Mouse (Mus musculus): Measurements from ENCODE around the gene Krtdap. TPM values are rescaled to one million over a fixed set of nuclear protein-coding genes. Genes with fewer than 3 reads are reported as not detected.
"Not testable (repeated sequence)": the region's sequence is repeated elsewhere in the genome, so short reads cannot be mapped to it uniquely, and the experiment has no call there.

The Krtdap gene
- polyA plus RNA-seq (2016; fragmentation: Nextera tagmentation; extraction: Ambion mirVana) = not detected in 2 replicates

GRCm38 (mm10) chr7:30787377-30788022 lies at the start of gene Krtdap:
Gene Krtdap, plus strand, starts transcription at chr7:30787896.
- Histone ChIP-seq H3K36me3 (no peaks in the 10 kb centered on the region), H3K27ac (no peak within 1 kb of the TSS), H3K4me1 (no peaks in the 10 kb centered on the region), H3K27me3 (replicated peaks) (no peaks in the 10 kb centered on the region), H3K4me3 (no peak within 1 kb of the TSS), H3K9ac (no peak within 1 kb of the TSS), H3K4me2 (replicated peaks) (no peak within 1 kb of the TSS), H3K9me3 (no peaks in the 10 kb centered on the region)
- 55% methylated on average over 15 of the region's 15 CpGs for WGBS
- no peak for ATAC-seq (ENCODE audit: low FRiP score, low read depth)

DNA sequence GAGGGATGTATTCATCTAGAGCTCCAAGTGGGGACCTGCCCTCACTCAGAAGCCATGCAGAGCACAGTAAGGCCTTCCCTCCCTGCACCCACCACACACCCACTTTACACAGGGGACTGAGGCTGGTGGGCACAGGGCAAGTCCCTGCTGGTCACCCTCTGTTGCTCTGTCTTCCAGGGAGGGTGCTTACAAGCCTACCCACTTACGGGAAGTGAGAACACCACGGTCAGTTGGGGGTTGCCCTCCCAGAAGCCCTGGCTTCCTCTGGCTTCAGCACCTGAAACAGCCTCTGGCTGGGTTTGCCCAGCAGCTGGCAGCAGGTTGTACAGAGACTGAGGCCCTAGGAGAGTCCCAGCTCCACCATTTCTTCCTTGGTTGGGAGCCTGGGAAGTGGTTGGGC lies 45.1 kb upstream of the Krtdap start:
- not testable (repeated sequence) for H3K9me3 ChIP-seq; H3K27me3 ChIP-seq (replicated peaks); H3K4me3 ChIP-seq; H3K9ac ChIP-seq; H3K27ac ChIP-seq; H3K4me2 ChIP-seq (replicated peaks); ATAC-seq (ENCODE audit: low FRiP score, low read depth); H3K4me1 ChIP-seq
- WGBS = 92% methylated on average over 2 of the region's 2 CpGs
- H3K36me3 ChIP-seq = peaks cover 25% of the 10 kb centered on the region

DNA sequence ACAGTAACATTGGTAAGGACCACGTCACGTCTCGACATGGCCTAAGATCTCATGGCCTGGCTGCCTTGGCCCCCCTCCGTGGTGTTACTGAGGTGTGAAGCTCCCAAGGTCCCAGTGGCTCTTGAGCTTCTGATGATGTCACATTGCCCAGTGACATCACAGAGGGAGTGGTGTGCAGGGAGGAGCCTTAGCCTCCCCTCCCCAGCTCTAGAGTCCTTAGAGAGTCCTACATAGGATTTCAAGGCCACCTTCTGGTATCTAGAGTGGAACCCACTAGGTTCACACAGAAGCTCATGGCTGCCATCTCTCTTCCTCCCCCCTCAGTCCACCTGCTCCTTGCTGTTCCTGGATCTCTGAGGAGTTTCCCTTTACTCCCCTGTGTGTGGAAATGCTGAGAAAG lies 44.1 kb upstream of the Krtdap start, which contains the start of gene Gapdhs:
Gene Gapdhs, minus strand, starts transcription at position 65 of the 400 bp plus-strand sequence.
- not testable (repeated sequence) for ATAC-seq (ENCODE audit: low FRiP score, low read depth); H3K4me3 ChIP-seq; H3K4me1 ChIP-seq; H3K4me2 ChIP-seq (replicated peaks); H3K27ac ChIP-seq; H3K27me3 ChIP-seq (replicated peaks); H3K9ac ChIP-seq; H3K9me3 ChIP-seq
- 90% methylated on average over 4 of the region's 4 CpGs for WGBS
- H3K36me3 ChIP-seq = peaks cover 18% of the 10 kb centered on the region

- 54% methylated on average over 4 of the region's 4 CpGs for WGBS
- Histone ChIP-seq H3K27me3 (replicated peaks) (no peaks in the 10 kb centered on the region), H3K9ac (no peak overlapping the region), H3K4me1 (no peaks in the 10 kb centered on the region), H3K4me3 (no peak overlapping the region), H3K27ac (no peak overlapping the region), H3K4me2 (replicated peaks) (no peak overlapping the region), H3K9me3 (no peaks in the 10 kb centered on the region), H3K36me3 (peaks cover 18% of the 10 kb centered on the region)
- ATAC-seq (ENCODE audit: low FRiP score, low read depth) = no peak
Observed at GRCm38 (mm10) chr7:30744022-30744598, 43.6 kb upstream of the Krtdap start.

DNA sequence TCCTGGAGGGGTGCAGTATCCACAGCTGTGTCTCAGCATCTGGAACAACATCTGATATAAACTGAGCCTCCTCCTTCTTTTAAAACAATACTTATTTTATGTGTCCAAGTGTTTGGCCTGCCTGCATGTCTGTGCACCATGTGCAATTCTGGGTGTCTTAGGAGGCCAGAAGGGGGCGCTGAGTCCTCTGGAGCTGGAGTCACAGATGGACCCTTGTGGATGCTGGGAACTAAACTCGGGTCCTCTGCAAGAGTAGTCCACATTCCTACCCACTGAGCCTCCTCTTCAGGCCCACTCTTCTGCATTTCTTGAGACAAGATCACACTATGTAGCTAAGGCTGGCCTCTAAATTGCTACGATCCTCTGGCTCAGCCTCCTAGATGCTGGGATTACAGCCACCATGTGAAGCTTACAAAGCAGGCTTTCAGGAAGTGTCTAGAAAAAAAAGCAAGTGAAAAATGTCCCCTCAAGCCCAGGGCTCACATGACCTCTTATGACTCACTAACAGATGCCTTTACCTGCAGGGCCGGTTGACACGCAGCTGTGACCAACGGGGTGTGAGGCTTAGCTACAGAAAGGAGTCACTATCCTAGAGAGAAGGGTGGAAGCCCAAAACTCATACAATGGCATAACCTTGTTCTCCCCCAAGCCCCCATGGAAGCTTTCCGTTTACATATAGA lies 40.0 kb upstream of the Krtdap start:
- ATAC-seq (ENCODE audit: low FRiP score, low read depth) = no peak
- H3K4me1 ChIP-seq = no peaks in the 10 kb centered on the region
- 87% methylated on average over 7 of the region's 7 CpGs for WGBS
- H3K36me3 ChIP-seq = 0 out of 2 replicates have a peak, but pooled peaks cover 4% of the 10 kb centered on the region
- no peak overlapping the region for H3K27ac ChIP-seq
- no peak overlapping the region for H3K4me3 ChIP-seq
- no peaks in the 10 kb centered on the region for H3K9me3 ChIP-seq
- no peak overlapping the region for H3K4me2 ChIP-seq (replicated peaks)
- H3K9ac ChIP-seq = no peak overlapping the region
- no peaks in the 10 kb centered on the region for H3K27me3 ChIP-seq (replicated peaks)

- ATAC-seq (ENCODE audit: low FRiP score, low read depth) = no peak
- Histone ChIP-seq H3K4me2 (replicated peaks) (no peak overlapping the region), H3K9me3 (0 out of 2 replicates have a peak, but pooled peaks cover 6% of the 10 kb centered on the region), H3K27ac (no peak overlapping the region), H3K27me3 (replicated peaks) (no peaks in the 10 kb centered on the region), H3K36me3 (peaks cover 14% of the 10 kb centered on the region), H3K4me3 (no peak overlapping the region), H3K9ac (no peak overlapping the region), H3K4me1 (no peaks in the 10 kb centered on the region)
- WGBS = 88% methylated on average over 13 of the region's 13 CpGs
Observed at GRCm38 (mm10) chr7:30749824-30750606, 37.7 kb upstream of the Krtdap start.

DNA sequence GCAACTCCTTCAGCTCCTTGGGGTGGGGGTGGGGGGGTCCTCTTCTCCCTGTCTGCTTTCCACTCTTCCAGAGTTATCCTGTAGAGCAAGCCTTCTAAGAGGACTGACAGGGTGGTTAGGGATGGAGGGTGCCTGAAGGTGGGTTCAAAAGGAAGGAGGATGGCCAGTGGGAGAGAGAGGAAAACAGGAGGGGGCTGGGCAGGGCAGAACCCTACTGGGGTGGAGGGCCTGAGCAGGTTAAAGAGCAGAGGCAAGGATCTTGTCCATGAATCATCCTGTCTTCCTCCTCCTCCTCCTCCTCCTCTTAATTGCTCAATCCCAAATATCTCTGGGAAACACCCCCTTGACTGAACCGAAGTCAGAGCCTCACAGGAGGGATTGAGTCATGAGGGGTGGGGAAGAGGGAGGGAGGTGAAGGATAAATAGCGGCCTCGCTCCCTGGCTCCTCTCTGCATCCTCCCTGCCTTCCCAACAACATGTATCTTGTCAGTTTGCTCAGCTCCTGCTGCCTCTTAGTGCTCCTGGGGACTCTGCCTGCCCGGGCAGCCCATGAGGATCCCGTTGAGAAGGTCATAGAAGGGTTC lies 36.5 kb upstream of the Krtdap start, which contains the start of gene Sbsn:
Gene Sbsn, plus strand, starts transcription at position 386 of the 584 bp plus-strand sequence.
- Histone ChIP-seq H3K27ac (no peak within 1 kb of the TSS), H3K9ac (no peak within 1 kb of the TSS), H3K9me3 (0 out of 2 replicates have a peak, but pooled peaks cover 7% of the 10 kb centered on the region), H3K4me3 (no peak within 1 kb of the TSS), H3K4me2 (replicated peaks) (no peak within 1 kb of the TSS), H3K4me1 (no peaks in the 10 kb centered on the region), H3K27me3 (replicated peaks) (no peaks in the 10 kb centered on the region), H3K36me3 (peaks cover 25% of the 10 kb centered on the region)
- ATAC-seq (ENCODE audit: low FRiP score, low read depth) = no peak
- 57% methylated on average over 5 of the region's 5 CpGs for WGBS

- Histone ChIP-seq H3K27me3 (replicated peaks) (no peaks in the 10 kb centered on the region), H3K4me3 (no peak overlapping the region), H3K9me3 (0 out of 2 replicates have a peak, but pooled peaks cover 7% of the 10 kb centered on the region), H3K27ac (no peak overlapping the region), H3K36me3 (peaks cover 27% of the 10 kb centered on the region), H3K4me2 (replicated peaks) (no peak overlapping the region), H3K9ac (no peak overlapping the region), H3K4me1 (no peaks in the 10 kb centered on the region)
- WGBS = 67% methylated on average over 3 of the region's 3 CpGs
- no peak for ATAC-seq (ENCODE audit: low FRiP score, low read depth)
Observed at GRCm38 (mm10) chr7:30757001-30757400, 30.7 kb upstream of the Krtdap start.

DNA sequence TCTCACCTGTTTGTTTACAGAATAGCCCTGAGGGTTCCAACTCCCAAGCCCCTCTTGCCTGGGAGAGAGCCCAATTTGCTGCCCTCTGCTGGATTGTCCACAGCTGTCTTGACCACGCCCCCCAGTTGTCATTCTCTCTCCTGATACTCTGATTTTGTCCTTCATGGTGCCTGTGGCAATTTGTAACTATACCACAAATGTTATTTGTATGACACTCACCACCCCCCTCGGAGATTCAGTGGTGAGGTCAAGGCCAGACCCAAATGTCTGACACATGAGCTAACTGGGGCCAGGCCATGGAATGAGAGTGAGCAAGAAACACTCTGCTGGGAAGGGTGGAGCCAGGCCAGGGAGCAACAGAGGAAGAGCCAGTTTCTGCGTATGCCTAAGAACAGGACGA lies 28.8 kb upstream of the Krtdap start:
- WGBS = 41% methylated on average over 4 of the region's 4 CpGs

DNA sequence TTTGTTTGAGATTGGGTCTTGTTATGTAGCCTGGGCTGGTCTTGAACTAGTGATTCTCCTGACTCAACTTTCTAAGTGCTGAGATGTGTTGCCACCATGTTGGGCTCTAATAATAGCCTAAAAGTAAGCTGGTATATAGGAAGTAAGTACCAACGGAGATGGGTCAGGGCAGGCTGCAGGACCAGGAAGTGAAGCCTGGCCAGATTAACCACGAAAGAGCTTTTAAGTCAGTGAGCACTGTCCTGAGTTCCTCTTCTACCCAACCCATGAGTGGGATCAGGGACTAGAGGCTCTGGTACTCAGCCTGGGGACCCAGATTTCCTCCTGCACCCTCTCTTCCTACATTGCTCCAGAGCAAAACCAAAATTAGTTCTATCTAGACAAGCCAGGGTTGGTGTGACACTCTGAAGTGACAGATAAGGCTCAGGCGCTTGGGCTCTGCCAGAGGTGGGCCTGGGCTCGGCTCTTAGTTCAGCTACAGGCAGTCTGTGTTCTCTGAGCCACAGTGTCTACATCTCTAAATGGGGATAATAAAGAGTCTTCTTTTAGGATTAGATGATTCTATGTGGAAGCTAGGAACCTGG lies 25.8 kb upstream of the Krtdap start:
- Histone ChIP-seq H3K4me3 (no peak overlapping the region), H3K36me3 (no peaks in the 10 kb centered on the region), H3K9me3 (no peaks in the 10 kb centered on the region), H3K9ac (no peak overlapping the region), H3K27me3 (replicated peaks) (no peaks in the 10 kb centered on the region), H3K4me1 (no peaks in the 10 kb centered on the region), H3K4me2 (replicated peaks) (no peak overlapping the region), H3K27ac (no peak overlapping the region)
- WGBS = 81% methylated on average over 4 of the region's 4 CpGs
- no peak for ATAC-seq (ENCODE audit: low FRiP score, low read depth)

More for the DNA sequence above, 28.8 kb upstream of the Krtdap start:
- H3K36me3 ChIP-seq = peaks cover 25% of the 10 kb centered on the region
- 0 out of 2 replicates have a peak, but pooled peaks cover 7% of the 10 kb centered on the region for H3K9me3 ChIP-seq
- no peak overlapping the region for H3K4me2 ChIP-seq (replicated peaks)
- no peak overlapping the region for H3K9ac ChIP-seq
- ATAC-seq (ENCODE audit: low FRiP score, low read depth) = no peak
- H3K4me3 ChIP-seq = no peak overlapping the region
- no peaks in the 10 kb centered on the region for H3K4me1 ChIP-seq
- no peak overlapping the region for H3K27ac ChIP-seq
- H3K27me3 ChIP-seq (replicated peaks) = no peaks in the 10 kb centered on the region

DNA sequence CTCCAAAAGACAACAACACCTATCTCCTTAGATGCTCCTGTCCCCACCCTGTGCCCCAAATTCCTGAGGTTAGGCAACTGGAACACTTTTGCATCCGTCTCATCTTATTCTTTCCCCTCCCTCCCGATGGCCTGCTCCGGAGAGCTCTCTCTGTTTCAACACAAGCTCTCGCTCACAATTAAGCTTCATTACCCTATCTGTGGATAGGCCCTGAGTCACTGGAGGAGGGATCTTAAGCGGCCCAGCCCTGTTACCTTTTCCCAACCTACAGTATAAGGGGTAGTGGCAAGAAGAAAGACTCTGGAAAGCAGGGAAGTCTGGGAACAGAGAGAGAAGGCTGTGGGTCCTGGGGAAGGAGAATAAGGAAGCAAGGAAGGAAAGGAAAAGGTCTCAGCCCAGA lies 24.2 kb upstream of the Krtdap start, which contains the start of gene Dmkn:
Gene Dmkn, plus strand, starts transcription at position 301 of the 400 bp plus-strand sequence.
- H3K4me1 ChIP-seq = no peaks in the 10 kb centered on the region
- no peak within 1 kb of the TSS for H3K9ac ChIP-seq
- no peak for ATAC-seq (ENCODE audit: low FRiP score, low read depth)
- H3K9me3 ChIP-seq = no peaks in the 10 kb centered on the region
- no peak within 1 kb of the TSS for H3K27ac ChIP-seq
- no peak within 1 kb of the TSS for H3K4me2 ChIP-seq (replicated peaks)
- no peaks in the 10 kb centered on the region for H3K36me3 ChIP-seq
- H3K4me3 ChIP-seq = no peak within 1 kb of the TSS
- WGBS = 44% methylated on average over 5 of the region's 5 CpGs
- no peaks in the 10 kb centered on the region for H3K27me3 ChIP-seq (replicated peaks)
